Mouse (Mus musculus) lung, postnatal 4 days (tissue): ENCODE data around the gene Cdc20.

Experiments used
- DNase-seq, 2 experiments: peaks; one replicate each; pipeline ENCODE4 v3.0.0; 2021

Gene Cdc20

GRCm38 (mm10) chr4:118436820-118437603, at the start of gene Cdc20:
Gene Cdc20, minus strand, starts transcription at chr4:118437352.
- DNase-seq: peak; percentile 93 to 96

GRCm38 (mm10) chr4:118476773-118477530, 39.8 kb upstream of the Cdc20 start:
- DNase-seq: no peak

- DNase-seq: no peak
Measured at GRCm38 (mm10) chr4:118472687-118473086, 35.5 kb upstream of the Cdc20 start.

- no peak for DNase-seq
Measured at GRCm38 (mm10) chr4:118471281-118471680, 34.1 kb upstream of the Cdc20 start.

GRCm38 (mm10) chr4:118465697-118466163, 28.6 kb upstream of the Cdc20 start:
- DNase-seq: no peak

GRCm38 (mm10) chr4:118464956-118465355, 27.8 kb upstream of the Cdc20 start:
- DNase-seq: no peak

- no peak for DNase-seq
Measured at GRCm38 (mm10) chr4:118457345-118457975, 20.3 kb upstream of the Cdc20 start, which contains the start of gene Mpl. Gene Mpl, minus strand, starts transcription at chr4:118457513.

- DNase-seq: no peak
Measured at GRCm38 (mm10) chr4:118446415-118447153, 9.4 kb upstream of the Cdc20 start.

- peak; percentile 70 to 77 for DNase-seq
Measured at GRCm38 (mm10) chr4:118445781-118446414, 8.7 kb upstream of the Cdc20 start.

- no peak for DNase-seq
Measured at GRCm38 (mm10) chr4:118445088-118445487, 7.9 kb upstream of the Cdc20 start.

- DNase-seq: peak; percentile 42 to 51
Measured at GRCm38 (mm10) chr4:118437829-118438253, 689 bp upstream of the Cdc20 start.

- DNase-seq: no peak
Measured at GRCm38 (mm10) chr4:118432332-118432731, 4.8 kb downstream of the Cdc20 start.

GRCm38 (mm10) chr4:118429215-118429895, 7.8 kb downstream of the Cdc20 start:
- peak; percentile 45 to 67 for DNase-seq

- peak; percentile 59 to 60 for DNase-seq
Measured at GRCm38 (mm10) chr4:118428531-118429214, 8.5 kb downstream of the Cdc20 start.

GRCm38 (mm10) chr4:118427768-118428451, 9.2 kb downstream of the Cdc20 start, which contains the start of gene Elovl1:
Gene Elovl1, plus strand, starts transcription at chr4:118428093.
- peak; percentile 94 to 99 for DNase-seq

GRCm38 (mm10) chr4:118427415-118427767, 9.8 kb downstream of the Cdc20 start:
- DNase-seq: no peak

GRCm38 (mm10) chr4:118425374-118425773, 11.8 kb downstream of the Cdc20 start:
- DNase-seq: no peak

GRCm38 (mm10) chr4:118424541-118425160, 12.5 kb downstream of the Cdc20 start:
- DNase-seq: peak; percentile 45 to 48

GRCm38 (mm10) chr4:118421384-118421783, 15.8 kb downstream of the Cdc20 start:
- DNase-seq: no peak
